Mouse (Mus musculus) adrenal gland, postnatal 4 days (tissue): ENCODE data around the gene Card11. TPM values are rescaled to one million over a fixed set of nuclear protein-coding genes. Genes with fewer than 3 reads are reported as not detected.

Experiments used
- DNase-seq, 2 experiments: peaks; one replicate each; pipeline ENCODE4 v3.0.0; 2021 to 2022; ENCODE audit warnings: low spot score in 2 of 2, mixed read lengths in 2 of 2
- total RNA-seq, 2 experiments: library from RNA; stranded (reverse); gene quantifications; 2 replicates each; pipeline ENCODE4 v1.2.3; 2021

The Card11 gene
- total RNA-seq, 2 experiments from 2014 or later, result 0.50 to 0.51 TPM

GRCm38 (mm10) chr5:140992093-140993070, 8.0 kb downstream of the Card11 start:
- DNase-seq, result no peak

GRCm38 (mm10) chr5:140985311-140986050, 14.9 kb downstream of the Card11 start:
- DNase-seq, result no peak

- DNase-seq, result no peak
Measured at GRCm38 (mm10) chr5:140981370-140981805, 19.0 kb downstream of the Card11 start.

- DNase-seq, result no peak
Measured at GRCm38 (mm10) chr5:140980783-140981182, 19.6 kb downstream of the Card11 start.

- DNase-seq, result no peak
Measured at GRCm38 (mm10) chr5:140980051-140980450, 20.3 kb downstream of the Card11 start.

GRCm38 (mm10) chr5:140962945-140963344, 37.4 kb downstream of the Card11 start:
- no peak for DNase-seq

GRCm38 (mm10) chr5:140960732-140961131, 39.6 kb downstream of the Card11 start:
- no peak for DNase-seq

GRCm38 (mm10) chr5:140959160-140959559, 41.2 kb downstream of the Card11 start:
- DNase-seq, result no peak

GRCm38 (mm10) chr5:140957106-140957505, 43.3 kb downstream of the Card11 start:
- no peak for DNase-seq

- DNase-seq, result no peak
Measured at GRCm38 (mm10) chr5:140955666-140956065, 44.7 kb downstream of the Card11 start.

GRCm38 (mm10) chr5:140951801-140952200, 48.6 kb downstream of the Card11 start:
- DNase-seq, result no peak

GRCm38 (mm10) chr5:140948009-140948408, 52.4 kb downstream of the Card11 start:
- no peak for DNase-seq

- DNase-seq, result no peak
Measured at GRCm38 (mm10) chr5:140946034-140946433, 54.3 kb downstream of the Card11 start.

GRCm38 (mm10) chr5:140944382-140945125, 55.8 kb downstream of the Card11 start:
- DNase-seq, result no peak

GRCm38 (mm10) chr5:140940923-140941491, 59.4 kb downstream of the Card11 start:
- DNase-seq, result no peak

- DNase-seq, result no peak
Measured at GRCm38 (mm10) chr5:140940257-140940922, 60.0 kb downstream of the Card11 start.

- no peak for DNase-seq
Measured at GRCm38 (mm10) chr5:140936816-140937215, 63.6 kb downstream of the Card11 start.

- no peak for DNase-seq
Measured at GRCm38 (mm10) chr5:140935848-140936247, 64.5 kb downstream of the Card11 start.

- no peak for DNase-seq
Measured at GRCm38 (mm10) chr5:140934639-140935315, 65.6 kb downstream of the Card11 start.
